Mouse (Mus musculus): ENCODE results near the gene Akap13.

GRCm38 (mm10) chr7:75733166-75733565, 277.8 kb downstream of the Akap13 start:
- TF ChIP-seq POLR2A (IDR thresholded peaks at IDR 0.05; ENCODE audit: low read depth, low read length) (no peak), CTCF (conservative IDR thresholded peaks at IDR 0.05; ENCODE audit: insufficient read depth, insufficient read length, low read depth, low read length) (no peak)
